Mouse (Mus musculus): Measurements from ENCODE around the gene Phb2. TPM values are rescaled to one million over a fixed set of nuclear protein-coding genes. Genes with fewer than 3 reads are reported as not detected.
A peak's percentile ranks its signal among the peaks of the same experiment; 100 is the strongest.

Phb2 gene
- total and polyA plus RNA-seq, 3 experiments: 309 to 815 (median 706) TPM

DNA sequence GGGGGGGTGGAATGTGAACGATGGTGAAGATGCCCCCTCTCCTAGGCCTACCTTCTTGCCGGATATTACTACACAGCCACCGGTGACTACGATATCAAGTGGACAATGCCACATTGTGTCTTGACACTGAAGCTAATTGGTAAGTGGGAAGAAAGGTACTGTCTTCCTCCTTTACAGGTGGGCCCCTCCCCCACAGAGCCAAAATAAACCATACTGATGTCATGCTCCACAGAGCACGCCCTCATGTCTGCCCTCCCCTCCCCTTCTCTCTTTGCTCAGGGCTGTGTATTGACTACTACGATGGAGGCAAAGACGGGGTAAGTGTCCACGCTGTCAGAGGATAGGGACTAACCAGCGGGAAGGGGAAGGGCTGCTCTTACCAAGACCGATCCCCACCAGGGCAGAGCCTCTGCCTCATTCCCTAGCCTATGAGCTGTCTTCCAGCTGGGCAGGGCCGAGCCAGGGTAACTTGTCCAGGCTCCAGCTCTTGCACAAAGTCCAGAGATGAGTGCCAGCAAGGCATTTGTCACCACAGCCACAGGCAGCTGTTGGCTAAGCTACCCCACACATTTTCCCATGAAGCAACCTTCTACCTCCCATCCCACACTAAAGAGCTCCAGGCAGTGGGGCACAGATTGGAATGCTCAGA, 12.1 kb upstream of the Phb2 start:
- TF ChIP-seq POLR2AphosphoS5 (IDR thresholded peaks at IDR 0.05; ENCODE audit: borderline replicate concordance, low read depth, low read length) (0 out of 2 replicates have a peak, but pooled peaks have one; percentile 20), CHD1 (IDR thresholded peaks at IDR 0.05; ENCODE audit: low read depth, low read length) (no peak), MAX (IDR thresholded peaks at IDR 0.05; ENCODE audit: low read length) (no peak), ZNF384 (IDR thresholded peaks at IDR 0.05; ENCODE audit: low read depth, low read length) (no peak), HCFC1 (IDR thresholded peaks at IDR 0.05; ENCODE audit: low read depth, low read length) (no peak)
- DNase-seq (ENCODE audit: low read depth, low spot score): no peak
- peaks cover 0 to 5% of the 10 kb centered on the region in 2 experiments; a peak in 2 of 4 replicates for H3K4me1 ChIP-seq (ENCODE audit: control insufficient read depth in 1 of 2, insufficient read depth in 2 of 2, low read length in 2 of 2)
- peaks cover 12 to 19% of the 10 kb centered on the region in 2 experiments for H3K36me3 ChIP-seq (ENCODE audit: control insufficient read depth in 1 of 2, insufficient read depth in 2 of 2, low read length in 2 of 2)
- no peak overlapping the region for H3K27ac ChIP-seq (ENCODE audit: control insufficient read depth, low read depth, low read length)
- H3K79me2 ChIP-seq (ENCODE audit: control insufficient read depth, insufficient read depth, low read length, poor library complexity): no peaks in the 10 kb centered on the region
- H3K9me3 ChIP-seq (replicated peaks; ENCODE audit: insufficient read depth, low read length): no peaks in the 10 kb centered on the region
- H3K27me3 ChIP-seq (ENCODE audit: control insufficient read depth in 1 of 2, insufficient read depth in 2 of 2, low read length in 2 of 2): no peaks in the 10 kb centered on the region
- H3K9ac ChIP-seq (ENCODE audit: control insufficient read depth, low read depth, low read length, poor library complexity, severe bottlenecking): no peak overlapping the region
- no peak overlapping the region for H3K4me3 ChIP-seq (ENCODE audit: control insufficient read depth in 1 of 2, insufficient read depth in 1 of 2, low read depth in 2 of 2, low read length in 2 of 2)

DNA sequence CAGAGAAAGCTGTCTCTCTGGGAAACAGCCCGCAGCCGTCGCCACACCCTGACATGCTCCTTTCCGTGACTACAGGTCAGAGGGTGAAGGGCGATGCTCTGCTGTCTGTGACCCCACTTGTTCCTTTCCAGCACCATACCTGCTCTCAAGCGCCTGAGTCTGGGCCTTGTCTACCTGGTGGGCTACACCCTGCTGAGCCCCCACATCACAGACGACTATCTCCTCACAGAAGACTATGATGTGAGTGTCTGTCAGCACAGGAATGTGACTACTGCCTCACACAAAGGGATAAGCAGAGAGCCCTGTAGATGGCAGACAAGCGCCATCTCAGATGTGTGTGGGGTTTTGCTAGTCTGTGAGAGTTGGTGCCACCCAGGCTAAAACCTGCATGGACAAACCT, 10.8 kb upstream of the Phb2 start:
- no peaks in the 10 kb centered on the region for H3K27me3 ChIP-seq (ENCODE audit: control insufficient read depth in 1 of 2, insufficient read depth in 2 of 2, low read length in 2 of 2)
- no peak overlapping the region for H3K27ac ChIP-seq (ENCODE audit: control insufficient read depth, low read depth, low read length)
- H3K9ac ChIP-seq (ENCODE audit: control insufficient read depth, low read depth, low read length, poor library complexity, severe bottlenecking): no peak overlapping the region
- peaks cover 0 to 5% of the 10 kb centered on the region in 2 experiments; a peak in 2 of 4 replicates for H3K4me1 ChIP-seq (ENCODE audit: control insufficient read depth in 1 of 2, insufficient read depth in 2 of 2, low read length in 2 of 2)
- no peaks in the 10 kb centered on the region for H3K9me3 ChIP-seq (replicated peaks; ENCODE audit: insufficient read depth, low read length)
- H3K36me3 ChIP-seq (ENCODE audit: control insufficient read depth in 1 of 2, insufficient read depth in 2 of 2, low read length in 2 of 2): peaks cover 13 to 19% of the 10 kb centered on the region in 2 experiments
- TF ChIP-seq POLR2AphosphoS2 (IDR thresholded peaks at IDR 0.05; ENCODE audit: low read length): peak; percentile 53
- TF ChIP-seq UBTF (IDR thresholded peaks at IDR 0.05; ENCODE audit: borderline replicate concordance, insufficient read depth, low read depth, low read length): no peak
- 0 out of 2 replicates have a peak, but pooled peaks have one; percentile 23 for TF ChIP-seq SMC3 (IDR thresholded peaks at IDR 0.05; ENCODE audit: low read depth, low read length)
- peak in 2 of 3 experiments; percentile 13 to 36; a peak in 3 of 6 replicates for TF ChIP-seq CTCF (IDR thresholded peaks at IDR 0.05 in 2 of 3, conservative IDR thresholded peaks at IDR 0.05 in 1 of 3; ENCODE audit: control insufficient read depth in 1 of 3, insufficient read depth in 1 of 3, low read depth in 2 of 3, low read length in 3 of 3, poor library complexity in 1 of 3, severe bottlenecking in 1 of 3)
- no peak for TF ChIP-seq GABPA (IDR thresholded peaks at IDR 0.05; ENCODE audit: low read depth, low read length)
- H3K4me3 ChIP-seq (ENCODE audit: control insufficient read depth in 1 of 2, insufficient read depth in 1 of 2, low read depth in 2 of 2, low read length in 2 of 2): no peak overlapping the region
- no peak for DNase-seq (ENCODE audit: low read depth, low spot score)
- H3K79me2 ChIP-seq (ENCODE audit: control insufficient read depth, insufficient read depth, low read length, poor library complexity): peaks cover 5% of the 10 kb centered on the region; the same call in 1 of the 2 replicates

DNA sequence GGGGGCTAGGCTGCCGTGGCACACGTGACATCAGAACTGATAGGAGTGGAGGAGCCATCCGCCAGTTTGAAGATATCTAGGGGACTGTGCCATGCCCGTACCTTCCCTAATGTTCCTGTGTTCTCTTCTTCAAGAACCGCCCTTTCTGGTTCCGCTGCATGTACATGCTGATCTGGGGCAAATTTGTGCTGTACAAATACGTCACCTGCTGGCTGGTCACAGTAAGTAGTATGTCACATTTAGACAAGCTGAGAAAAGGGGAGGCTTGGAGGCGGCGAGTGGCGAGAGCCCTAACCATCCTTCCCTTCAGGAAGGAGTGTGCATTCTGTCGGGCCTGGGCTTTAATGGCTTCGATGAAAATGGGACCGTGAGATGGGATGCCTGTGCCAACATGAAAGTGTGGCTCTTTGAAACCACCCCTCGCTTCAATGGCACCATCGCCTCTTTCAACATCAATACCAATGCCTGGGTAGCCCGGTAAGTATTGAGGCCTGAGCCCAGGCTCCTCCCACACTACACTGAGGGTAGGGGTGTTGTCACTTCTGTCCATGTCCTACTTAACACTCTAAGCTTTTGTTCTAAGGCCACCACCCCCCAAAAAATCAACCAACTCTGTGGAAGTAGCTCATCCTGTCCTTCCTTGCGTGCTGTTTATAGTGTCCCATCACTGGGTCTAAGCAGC, 9.9 kb upstream of the Phb2 start:
- DNase-seq (ENCODE audit: low read depth, low spot score): no peak
- Histone ChIP-seq H3K4me3 (ENCODE audit: control insufficient read depth in 1 of 2, insufficient read depth in 1 of 2, low read depth in 2 of 2, low read length in 2 of 2) (no peak overlapping the region), H3K27ac (ENCODE audit: control insufficient read depth, low read depth, low read length) (no peak overlapping the region), H3K9me3 (replicated peaks; ENCODE audit: insufficient read depth, low read length) (no peaks in the 10 kb centered on the region), H3K27me3 (ENCODE audit: control insufficient read depth in 1 of 2, insufficient read depth in 2 of 2, low read length in 2 of 2) (no peaks in the 10 kb centered on the region), H3K4me1 (ENCODE audit: control insufficient read depth in 1 of 2, insufficient read depth in 2 of 2, low read length in 2 of 2) (peaks cover 0 to 5% of the 10 kb centered on the region in 2 experiments; a peak in 2 of 4 replicates), H3K36me3 (ENCODE audit: control insufficient read depth in 1 of 2, insufficient read depth in 2 of 2, low read length in 2 of 2) (peaks cover 13 to 19% of the 10 kb centered on the region in 2 experiments), H3K9ac (ENCODE audit: control insufficient read depth, low read depth, low read length, poor library complexity, severe bottlenecking) (no peak overlapping the region), H3K79me2 (ENCODE audit: control insufficient read depth, insufficient read depth, low read length, poor library complexity) (peaks cover 11% of the 10 kb centered on the region; the same call in 1 of the 2 replicates)
- TF ChIP-seq MXI1 (IDR thresholded peaks at IDR 0.05; ENCODE audit: low read depth, low read length) (no peak), TCF12 (IDR thresholded peaks at IDR 0.05; ENCODE audit: low read depth, low read length) (no peak), MEF2A (IDR thresholded peaks at IDR 0.05; ENCODE audit: extremely low read depth, insufficient replicate concordance, low read depth, low read length, poor library complexity, severe bottlenecking) (no peak), ZC3H11A (IDR thresholded peaks at IDR 0.05; ENCODE audit: low read depth, low read length) (no peak), HCFC1 (IDR thresholded peaks at IDR 0.05; ENCODE audit: low read depth, low read length) (no peak), GATA1 (IDR thresholded peaks at IDR 0.05; ENCODE audit: low read depth, low read length) (no peak), JUND (IDR thresholded peaks at IDR 0.05; ENCODE audit: low read depth, low read length) (no peak), CHD1 (IDR thresholded peaks at IDR 0.05; ENCODE audit: low read depth, low read length) (no peak), ELF1 (IDR thresholded peaks at IDR 0.05; ENCODE audit: low read depth, low read length) (no peak), ZMIZ1 (IDR thresholded peaks at IDR 0.05; ENCODE audit: low read depth, low read length) (peak; percentile 39; the same call in 1 of the 2 replicates), MAFK (IDR thresholded peaks at IDR 0.05; ENCODE audit: borderline replicate concordance, low read depth, low read length) (no peak), POLR2AphosphoS5 (IDR thresholded peaks at IDR 0.05; ENCODE audit: borderline replicate concordance, low read depth, low read length) (no peak), NELFE (IDR thresholded peaks at IDR 0.05; ENCODE audit: low read depth, low read length) (no peak), SMC3 (IDR thresholded peaks at IDR 0.05; ENCODE audit: low read depth, low read length) (peak; percentile 25), TAL1 (IDR thresholded peaks at IDR 0.05; ENCODE audit: low read length) (no peak), USF2 (IDR thresholded peaks at IDR 0.05; ENCODE audit: borderline replicate concordance in 1 of 2, insufficient read depth in 1 of 2, low read depth in 1 of 2, low read length in 2 of 2) (no peak)
